Mouse (Mus musculus) liver, embryonic 16.5 days (tissue): ENCODE measurements around the gene Nxt1. TPM values are rescaled to one million over a fixed set of nuclear protein-coding genes. Genes with fewer than 3 reads are reported as not detected.

ENCODE experiments used
- ATAC-seq: fragments of 200-750 bp; cut with Nextera tagmentation; 2 replicates; pipeline ENCODE4 v1.8.0; 2017; ENCODE audit warnings: low read depth, mild to moderate bottlenecking, moderate number of reproducible peaks, moderate library complexity
- H3K27ac ChIP-seq: fragments of 300-500 bp; sonication (generic); 2 replicates; pipeline ENCODE4 v1.5.1; 2014; ENCODE audit warnings: mild to moderate bottlenecking, low read length
- H3K27me3 ChIP-seq: fragments of 300-500 bp; sonication (generic); 2 replicates; pipeline ENCODE4 v1.6.1; 2014; ENCODE audit warnings: low read depth, low read length, mixed read lengths; ENCODE audit not compliant: control insufficient read depth, insufficient read depth
- H3K36me3 ChIP-seq: fragments of 300-500 bp; sonication (generic); 2 replicates; pipeline ENCODE4 v1.6.1; 2014; ENCODE audit warnings: mild to moderate bottlenecking; ENCODE audit not compliant: control insufficient read depth, insufficient read depth
- H3K4me1 ChIP-seq: fragments of 300-500 bp; sonication (generic); 2 replicates; pipeline ENCODE4 v1.6.1; 2014; ENCODE audit warnings: low read depth, low read length, mixed read lengths; ENCODE audit not compliant: control insufficient read depth
- H3K4me2 ChIP-seq: fragments of 300-500 bp; sonication (generic); 2 replicates; pipeline ENCODE4 v1.6.1; 2014; ENCODE audit warnings: low read depth, low read length, mixed read lengths
- H3K4me3 ChIP-seq: fragments of 300-500 bp; sonication (generic); 2 replicates; pipeline ENCODE4 v1.5.1; 2014; ENCODE audit warnings: low read depth, mild to moderate bottlenecking, low read length
- H3K9ac ChIP-seq: fragments of 300-500 bp; sonication (generic); 2 replicates; pipeline ENCODE4 v1.6.1; 2014; ENCODE audit warnings: low read depth, low read length
- H3K9me3 ChIP-seq: fragments of 300-500 bp; sonication (generic); replicated peaks from 2 replicates; pipeline ENCODE4 v1.6.1; 2016; ENCODE audit warnings: low read length; ENCODE audit not compliant: control insufficient read depth
- WGBS: fragments of 180-500 bp; shearing (Covaris S2); extraction: QIAGEN DNeasy Blood & Tissue Kit; methylation state at CpG from one replicate; pipeline ENCODE4 v1.1.7; 2014; ENCODE audit not compliant: insufficient replicate concordance; 5-methylcytosine and 5-hydroxymethylcytosine counted together
- polyA plus RNA-seq: library from polyadenylated mRNA; unstranded; fragments of >200 nt; fragmentation: Nextera tagmentation; extraction: Ambion mirVana; gene quantifications from 2 replicates; pipeline ENCODE4 v1.2.1, GENCODE M21; 2015

Gene Nxt1
- polyA plus RNA-seq, 1 experiment from 2014 or later = 41.4 TPM

GRCm38 (mm10) chr2:148707202-148707530 is 34.8 kb downstream of the Nxt1 start:
- no peak for ATAC-seq
- no peak overlapping the region for H3K4me2 ChIP-seq
- 66% methylated on average over 6 of the region's 6 CpGs for WGBS

GRCm38 (mm10) chr2:148712326-148712725 is 39.9 kb downstream of the Nxt1 start:
- ATAC-seq = no peak
- WGBS = 61% methylated on average over 3 of the region's 3 CpGs
- Histone ChIP-seq H3K4me2 (no peak overlapping the region), H3K27me3 (no peaks in the 10 kb centered on the region), H3K9me3 (no peaks in the 10 kb centered on the region), H3K4me1 (no peaks in the 10 kb centered on the region), H3K27ac (no peak overlapping the region), H3K36me3 (no peaks in the 10 kb centered on the region), H3K4me3 (no peak overlapping the region), H3K9ac (no peak overlapping the region)

More at GRCm38 (mm10) chr2:148707202-148707530, 34.8 kb downstream of the Nxt1 start:
- Histone ChIP-seq H3K9me3 (no peaks in the 10 kb centered on the region), H3K27me3 (no peaks in the 10 kb centered on the region), H3K36me3 (no peaks in the 10 kb centered on the region), H3K4me1 (no peaks in the 10 kb centered on the region), H3K27ac (no peak overlapping the region), H3K9ac (no peak overlapping the region), H3K4me3 (no peak overlapping the region)

DNA sequence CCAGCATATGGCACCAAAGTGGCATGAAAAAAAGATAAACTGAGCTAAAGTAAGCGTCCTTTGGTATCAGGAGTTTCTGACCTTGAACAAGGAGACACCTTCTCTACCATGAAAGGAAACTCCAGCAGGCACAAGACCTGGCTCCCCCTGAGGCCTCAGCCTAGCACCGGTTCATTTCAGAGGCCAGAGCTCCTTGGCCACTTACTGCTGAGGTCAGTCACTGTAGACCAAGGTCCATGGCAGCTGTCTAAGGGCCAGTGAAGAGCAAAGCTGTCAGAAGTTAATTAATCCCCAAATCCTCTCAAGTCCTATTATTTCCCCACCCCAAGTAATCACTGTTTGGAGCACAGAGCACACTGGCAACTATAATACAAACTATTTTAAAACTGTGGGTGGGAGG is 44.7 kb downstream of the Nxt1 start:
- Histone ChIP-seq H3K27ac (no peak overlapping the region), H3K4me1 (no peaks in the 10 kb centered on the region), H3K4me2 (no peak overlapping the region), H3K36me3 (no peaks in the 10 kb centered on the region), H3K27me3 (no peaks in the 10 kb centered on the region), H3K4me3 (no peak overlapping the region), H3K9me3 (no peaks in the 10 kb centered on the region), H3K9ac (no peak overlapping the region)
- no peak for ATAC-seq
- WGBS = 59% methylated on average over 2 of the region's 2 CpGs

DNA sequence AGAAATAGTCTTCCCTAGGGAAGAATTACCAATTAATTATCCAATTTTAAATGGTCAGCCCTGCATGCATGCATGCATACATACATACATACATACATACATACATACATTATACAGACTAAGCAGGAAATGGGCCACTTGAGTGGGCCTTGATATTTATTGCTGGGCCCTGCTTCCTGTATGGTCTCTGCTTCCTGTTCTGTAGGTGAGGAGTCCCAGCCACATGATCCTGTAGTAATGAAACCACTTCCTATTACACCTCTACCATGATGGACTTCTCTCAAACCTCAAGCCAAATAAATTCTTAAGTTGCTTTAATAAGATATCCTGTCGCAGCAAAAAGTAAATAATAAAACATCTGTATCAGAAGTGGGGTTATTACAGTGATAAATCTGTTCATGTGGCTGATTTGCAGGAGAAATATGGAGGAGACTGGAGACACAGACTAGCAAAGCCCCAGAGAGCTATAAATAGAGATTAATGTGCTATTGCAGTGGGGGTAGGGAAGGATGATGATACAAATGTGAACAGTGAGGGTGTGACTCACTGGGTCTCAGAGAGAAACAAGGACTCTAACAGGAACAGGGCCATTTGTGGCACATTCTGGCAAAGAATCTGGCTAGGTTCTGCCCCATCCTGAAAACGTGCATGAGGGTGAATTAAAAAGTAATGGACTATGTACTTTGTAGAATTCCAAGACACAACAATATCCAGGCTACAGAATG is 47.0 kb downstream of the Nxt1 start:
- H3K9ac ChIP-seq = no peak overlapping the region
- ATAC-seq = no peak
- no peaks in the 10 kb centered on the region for H3K36me3 ChIP-seq
- H3K27ac ChIP-seq = no peak overlapping the region
- no peaks in the 10 kb centered on the region for H3K4me1 ChIP-seq
- no peak overlapping the region for H3K4me2 ChIP-seq
- no peaks in the 10 kb centered on the region for H3K9me3 ChIP-seq
- H3K27me3 ChIP-seq = no peaks in the 10 kb centered on the region
- no peak overlapping the region for H3K4me3 ChIP-seq
- 29% methylated on average over 2 of the region's 2 CpGs for WGBS

Other genes with a start within 250 kb of the Nxt1 start
- gene Cd93, start 229.0 kb upstream of the Nxt1 start, polyA plus RNA-seq = 2.5 and 2.6 TPM in 2 replicates
- gene Gzf1, start 8.4 kb downstream of the Nxt1 start, polyA plus RNA-seq = 11.7 and 13.9 TPM in 2 replicates
- gene Napb, start 59.9 kb downstream of the Nxt1 start, polyA plus RNA-seq = 0.27 and 0.34 TPM in 2 replicates
- gene Cstl1, start 77.8 kb downstream of the Nxt1 start, polyA plus RNA-seq = not detected in 2 replicates
- gene Cst11, start 98.9 kb downstream of the Nxt1 start, polyA plus RNA-seq = not detected in 2 replicates
- gene 8030411F24Rik, start 109.4 kb downstream of the Nxt1 start, polyA plus RNA-seq = not detected in 2 replicates
- gene Cst12, start 116.8 kb downstream of the Nxt1 start, polyA plus RNA-seq = not detected in 2 replicates
- 0.43 and 0.79 TPM in 2 replicates for gene Cst8, start 126.2 kb downstream of the Nxt1 start, polyA plus RNA-seq
- not detected in 2 replicates for gene Cst13, start 147.5 kb downstream of the Nxt1 start, polyA plus RNA-seq
- gene Cst9, start 162.5 kb downstream of the Nxt1 start, polyA plus RNA-seq = not detected in 2 replicates
- not detected in 2 replicates for gene 9230104L09Rik, start 192.4 kb downstream of the Nxt1 start, polyA plus RNA-seq
- gene Cst3, start 203.1 kb downstream of the Nxt1 start, polyA plus RNA-seq = 179 and 183 TPM in 2 replicates